ENCODE assay signal across 7 mouse cellular contexts in genomic region chr4:43047231-43047630, GRCm38 (mm10). TPM values are rescaled to one million over a fixed set of nuclear protein-coding genes. Genes with fewer than 3 reads are reported as not detected.
DNase-seq lines count a peak whose midpoint lies in the region; ATAC-seq and TF ChIP-seq lines count a peak whose summit lies in the region.

No protein-coding gene starts in this region.

- H3K36me3 ChIP-seq in heart, embryonic 12.5 days: no peaks in the 10 kb centered on the region
- no peaks in the 10 kb centered on the region for H3K36me3 ChIP-seq in lung, postnatal 0 days (ENCODE audit: insufficient read depth, low read length)

- no peak overlapping the region for H3K9ac ChIP-seq in heart, embryonic 12.5 days
- no peak overlapping the region for H3K9ac ChIP-seq in lung, postnatal 0 days (replicated peaks; ENCODE audit: low read depth)

- H3K4me1 ChIP-seq in heart, embryonic 12.5 days (replicated peaks): peaks cover 33% of the 10 kb centered on the region
- H3K4me1 ChIP-seq in lung, postnatal 0 days (ENCODE audit: insufficient read depth, low read depth, low read length): peaks cover 11% of the 10 kb centered on the region; the same call in 1 of the 2 replicates

- no peak for ATAC-seq in heart, embryonic 12.5 days (ENCODE audit: insufficient number of reproducible peaks, low FRiP score)
- no peak for ATAC-seq in lung, postnatal 0 days

- no peak overlapping the region for H3K27ac ChIP-seq in heart, embryonic 12.5 days (ENCODE audit: poor library complexity, severe bottlenecking)
- no peak overlapping the region for H3K27ac ChIP-seq in lung, postnatal 0 days (ENCODE audit: low read length)

- no peak for TF ChIP-seq EP300 in lung, postnatal 0 days (IDR thresholded peaks at IDR 0.05)

- peak; percentile 93 for TF ChIP-seq CTCF in lung, postnatal 0 days (IDR thresholded peaks at IDR 0.05)

- 8% methylated on average over 5 of the region's 5 CpGs for WGBS in heart, embryonic 12.5 days
- WGBS in lung, postnatal 0 days: 8% methylated on average over 5 of the region's 5 CpGs

- no peaks in the 10 kb centered on the region for H3K9me3 ChIP-seq in heart, embryonic 12.5 days (replicated peaks)
- no peaks in the 10 kb centered on the region for H3K9me3 ChIP-seq in lung, postnatal 0 days (ENCODE audit: low read length)

- no peaks in the 10 kb centered on the region for H3K27me3 ChIP-seq in heart, embryonic 12.5 days (replicated peaks)
- no peaks in the 10 kb centered on the region for H3K27me3 ChIP-seq in lung, postnatal 0 days (replicated peaks; ENCODE audit: insufficient read depth, low read length)

- H3K4me3 ChIP-seq in heart, embryonic 12.5 days: no peak overlapping the region
- no peak overlapping the region for H3K4me3 ChIP-seq in lung, postnatal 0 days (ENCODE audit: low read depth, low read length)

- H3K4me2 ChIP-seq in heart, embryonic 12.5 days: 0 out of 2 replicates have a peak overlapping the region, but pooled peaks have one; percentile 8
- H3K4me2 ChIP-seq in lung, postnatal 0 days (replicated peaks; ENCODE audit: low read depth, low read length): no peak overlapping the region; the same call in 1 of the 2 replicates

- DNase-seq in ES-CJ7 (ENCODE audit: low read depth, low spot score): peak; percentile 90
- peak; percentile 77 for DNase-seq in adrenal gland, adult 2 months
- peak; percentile 73 for DNase-seq in embryo, embryonic 11.5 days (ENCODE audit: low read depth, low spot score)
- DNase-seq in kidney, postnatal 25 days: peak; percentile 86
- DNase-seq in lung, postnatal 0 days (ENCODE audit: low spot score): peak; percentile 95
- peak; percentile 75 to 81 for DNase-seq in right cerebral cortex, adult 2 months (ENCODE audit: low spot score in 2 of 2)

RNA-seq across cellular contexts. Expression of gene Fam214b, which starts 1.2 kb away (rescaled TPM):
- 10 to 100 TPM; 51.5 TPM for total RNA-seq in adrenal gland, adult 2 months (2021)
- 42.1 and 43.5 TPM in 2 replicates for polyA plus RNA-seq in adrenal gland, adult 2 months (2012; rRNA removed)
- 17.4 and 19.3 TPM in 2 replicates for polyA plus RNA-seq in heart, embryonic 12.5 days (2016; fragmentation: Nextera tagmentation; extraction: Ambion mirVana)
- polyA plus RNA-seq in lung, postnatal 0 days (2015; fragmentation: Nextera tagmentation; extraction: Ambion mirVana): 10.7 and 10.9 TPM in 2 replicates

RNA-seq across cellular contexts. Expression of gene Unc13b, which starts 11.5 kb away (rescaled TPM):
- total RNA-seq in adrenal gland, adult 2 months (2021): 10 to 100 TPM; 10.6 to 11.1 TPM
- polyA plus RNA-seq in adrenal gland, adult 2 months (2012; rRNA removed): 6.0 and 8.6 TPM in 2 replicates
- 15.1 and 15.8 TPM in 2 replicates for polyA plus RNA-seq in heart, embryonic 12.5 days (2016; fragmentation: Nextera tagmentation; extraction: Ambion mirVana)
- 3.0 and 4.9 TPM in 2 replicates for polyA plus RNA-seq in lung, postnatal 0 days (2015; fragmentation: Nextera tagmentation; extraction: Ambion mirVana)

RNA-seq across cellular contexts. Expression of gene Stoml2, which starts 15.7 kb away (rescaled TPM):
- 100 to 1,000 TPM; 227 to 252 TPM for total RNA-seq in adrenal gland, adult 2 months (2021)
- polyA plus RNA-seq in adrenal gland, adult 2 months (2012; rRNA removed): 192 and 291 TPM in 2 replicates
- polyA plus RNA-seq in heart, embryonic 12.5 days (2016; fragmentation: Nextera tagmentation; extraction: Ambion mirVana): 208 and 219 TPM in 2 replicates
- 123 and 140 TPM in 2 replicates for polyA plus RNA-seq in lung, postnatal 0 days (2015; fragmentation: Nextera tagmentation; extraction: Ambion mirVana)

RNA-seq across cellular contexts. Expression of gene Pigo, which starts 21.6 kb away (rescaled TPM):
- 10 to 100 TPM; 16.5 to 20.2 TPM for total RNA-seq in adrenal gland, adult 2 months (2021)
- polyA plus RNA-seq in adrenal gland, adult 2 months (2012; rRNA removed): 21.3 and 25.4 TPM in 2 replicates
- polyA plus RNA-seq in heart, embryonic 12.5 days (2016; fragmentation: Nextera tagmentation; extraction: Ambion mirVana): 15.8 and 18.7 TPM in 2 replicates
- 9.5 and 9.8 TPM in 2 replicates for polyA plus RNA-seq in lung, postnatal 0 days (2015; fragmentation: Nextera tagmentation; extraction: Ambion mirVana)

RNA-seq across cellular contexts. Expression of gene Fancg, which starts 36.9 kb away (rescaled TPM):
- 1 to 10 TPM; 7.7 to 8.9 TPM for total RNA-seq in adrenal gland, adult 2 months (2021)
- polyA plus RNA-seq in adrenal gland, adult 2 months (2012; rRNA removed): 10.8 and 13.5 TPM in 2 replicates
- polyA plus RNA-seq in heart, embryonic 12.5 days (2016; fragmentation: Nextera tagmentation; extraction: Ambion mirVana): 12.2 and 12.9 TPM in 2 replicates
- polyA plus RNA-seq in lung, postnatal 0 days (2015; fragmentation: Nextera tagmentation; extraction: Ambion mirVana): 6.4 and 7.9 TPM in 2 replicates
